Mouse (Mus musculus) hindbrain, embryonic 11.5 days (tissue): ENCODE measurements at regions not wholly inside any gene's neighbourhood (a gene's known extent, or its start where the extent isn't known, plus 50 kb on each side); places are given as distances from the start of the nearest gene placed in this dataset.

Experiments
- ATAC-seq: fragments of 200-750 bp; cut with Nextera tagmentation; 2 replicates; pipeline ENCODE4 v1.8.0; 2017; ENCODE audit warnings: mild to moderate bottlenecking, moderate TSS enrichment, moderate library complexity; ENCODE audit not compliant: low FRiP score
- DNase-seq: peaks from one replicate; pipeline ENCODE4 v3.0.0-alpha.2; 2015; ENCODE audit warnings: low spot score
- H3K27ac ChIP-seq: fragments of 300-500 bp; sonication (generic); 2 replicates; pipeline ENCODE4 v1.5.1; 2014; ENCODE audit warnings: mild to moderate bottlenecking, low read depth, low read length
- H3K27me3 ChIP-seq: fragments of 300-500 bp; sonication (generic); 2 replicates; pipeline ENCODE4 v1.6.1; 2014; ENCODE audit warnings: mild to moderate bottlenecking, low read length, moderate library complexity, mixed read lengths; ENCODE audit not compliant: control insufficient read depth, insufficient read depth
- H3K36me3 ChIP-seq: fragments of 300-500 bp; sonication (generic); 2 replicates; pipeline ENCODE4 v1.6.1; 2014; ENCODE audit warnings: mild to moderate bottlenecking, low read length, moderate library complexity, mixed read lengths; ENCODE audit not compliant: control insufficient read depth, insufficient read depth
- H3K4me1 ChIP-seq: fragments of 300-500 bp; sonication (generic); replicated peaks from 2 replicates; pipeline ENCODE4 v1.6.1; 2014; ENCODE audit warnings: low read length, mixed read lengths; ENCODE audit not compliant: control insufficient read depth, insufficient read depth
- H3K4me2 ChIP-seq: fragments of 300-500 bp; sonication (generic); replicated peaks from 2 replicates; pipeline ENCODE4 v1.6.1; 2014; ENCODE audit warnings: mild to moderate bottlenecking, low read depth, low read length
- H3K4me3 ChIP-seq: fragments of 300-500 bp; sonication (generic); 2 replicates; pipeline ENCODE4 v1.5.1; 2014; ENCODE audit warnings: low read depth, low read length
- H3K9ac ChIP-seq: fragments of 300-500 bp; sonication (generic); 2 replicates; pipeline ENCODE4 v1.6.1; 2014; ENCODE audit warnings: low read depth, low read length
- H3K9me3 ChIP-seq: fragments of 300-500 bp; sonication (generic); 2 replicates; pipeline ENCODE4 v1.6.1; 2016; ENCODE audit warnings: low read length; ENCODE audit not compliant: control insufficient read depth
- WGBS: fragments of 180-500 bp; shearing (Covaris S2); extraction: QIAGEN DNeasy Blood & Tissue Kit; methylation state at CpG from one replicate; pipeline ENCODE4 v1.1.7; 2014; 5-methylcytosine and 5-hydroxymethylcytosine counted together

- Histone ChIP-seq H3K27me3 (no peaks in the 10 kb centered on the region), H3K4me3 (no peak overlapping the region), H3K4me1 (no peaks in the 10 kb centered on the region), H3K9me3 (no peaks in the 10 kb centered on the region), H3K9ac (no peak overlapping the region), H3K36me3 (no peaks in the 10 kb centered on the region), H3K27ac (no peak overlapping the region), H3K4me2 (no peak overlapping the region)
- DNase-seq (no peak), ATAC-seq (no peak)
- WGBS, result 84% methylated on average over 4 of the region's 4 CpGs
Observed at GRCm38 (mm10) chr7:70821861-70822260, 455.3 kb upstream of the Nr2f2 start.

- Histone ChIP-seq H3K9me3 (no peaks in the 10 kb centered on the region), H3K27me3 (no peaks in the 10 kb centered on the region), H3K4me3 (no peak overlapping the region), H3K9ac (no peak overlapping the region), H3K27ac (no peak overlapping the region), H3K36me3 (no peaks in the 10 kb centered on the region), H3K4me2 (no peak overlapping the region), H3K4me1 (no peaks in the 10 kb centered on the region)
- WGBS, result 87% methylated on average over 6 of the region's 6 CpGs
- no peak for ATAC-seq
- DNase-seq, result no peak
Observed at GRCm38 (mm10) chr7:70817347-70817913, 450.9 kb upstream of the Nr2f2 start.

GRCm38 (mm10) chr7:70814391-70814790 lies 447.9 kb upstream of the Nr2f2 start:
- no peak overlapping the region for H3K4me2 ChIP-seq
- no peaks in the 10 kb centered on the region for H3K9me3 ChIP-seq
- 47% methylated on average over 3 of the region's 3 CpGs for WGBS
- no peak overlapping the region for H3K27ac ChIP-seq
- no peaks in the 10 kb centered on the region for H3K4me1 ChIP-seq
- ATAC-seq, result no peak
- H3K9ac ChIP-seq, result no peak overlapping the region
- DNase-seq, result peak; percentile 16
- H3K4me3 ChIP-seq, result no peak overlapping the region
- no peaks in the 10 kb centered on the region for H3K27me3 ChIP-seq
- no peaks in the 10 kb centered on the region for H3K36me3 ChIP-seq

- H3K27me3 ChIP-seq, result no peaks in the 10 kb centered on the region
- no peak overlapping the region for H3K27ac ChIP-seq
- WGBS, result 40% methylated on average over 5 of the region's 5 CpGs
- no peak overlapping the region for H3K4me3 ChIP-seq
- H3K4me2 ChIP-seq, result no peak overlapping the region
- no peaks in the 10 kb centered on the region for H3K36me3 ChIP-seq
- no peaks in the 10 kb centered on the region for H3K9me3 ChIP-seq
- H3K4me1 ChIP-seq, result no peaks in the 10 kb centered on the region
- ATAC-seq (no peak), DNase-seq (peak; percentile 20)
- H3K9ac ChIP-seq, result no peak overlapping the region
Observed at GRCm38 (mm10) chr7:70813101-70813500, 446.6 kb upstream of the Nr2f2 start.

GRCm38 (mm10) chr7:70810411-70811090 lies 444.0 kb upstream of the Nr2f2 start:
- no peaks in the 10 kb centered on the region for H3K9me3 ChIP-seq
- no peak for DNase-seq
- WGBS, result 78% methylated on average over 18 of the region's 18 CpGs

GRCm38 (mm10) chr7:70804281-70804680 lies 437.7 kb upstream of the Nr2f2 start:
- Histone ChIP-seq H3K4me1 (no peaks in the 10 kb centered on the region), H3K4me3 (no peak overlapping the region), H3K9ac (no peak overlapping the region), H3K36me3 (no peaks in the 10 kb centered on the region), H3K27ac (no peak overlapping the region), H3K9me3 (no peaks in the 10 kb centered on the region), H3K27me3 (no peaks in the 10 kb centered on the region), H3K4me2 (no peak overlapping the region)
- DNase-seq, result peak; percentile 23
- ATAC-seq, result no peak
- 59% methylated on average over 1 of the region's 1 CpGs for WGBS

More at GRCm38 (mm10) chr7:70810411-70811090, 444.0 kb upstream of the Nr2f2 start:
- Histone ChIP-seq H3K9ac (no peak overlapping the region), H3K27ac (no peak overlapping the region), H3K27me3 (no peaks in the 10 kb centered on the region), H3K36me3 (no peaks in the 10 kb centered on the region), H3K4me2 (no peak overlapping the region), H3K4me3 (no peak overlapping the region), H3K4me1 (no peaks in the 10 kb centered on the region)
- ATAC-seq, result no peak

- WGBS, result 78% methylated on average over 1 of the region's 1 CpGs
Observed at GRCm38 (mm10) chr7:70799976-70800375, 433.4 kb upstream of the Nr2f2 start.

GRCm38 (mm10) chr7:70799031-70799766 lies 432.7 kb upstream of the Nr2f2 start:
- WGBS, result 87% methylated on average over 6 of the region's 6 CpGs
- H3K9ac ChIP-seq, result no peak overlapping the region
- no peaks in the 10 kb centered on the region for H3K27me3 ChIP-seq
- H3K4me3 ChIP-seq, result no peak overlapping the region
- no peaks in the 10 kb centered on the region for H3K36me3 ChIP-seq
- no peak for DNase-seq
- H3K4me1 ChIP-seq, result no peaks in the 10 kb centered on the region
- no peak overlapping the region for H3K27ac ChIP-seq
- ATAC-seq, result no peak
- no peaks in the 10 kb centered on the region for H3K9me3 ChIP-seq
- H3K4me2 ChIP-seq, result no peak overlapping the region

More at GRCm38 (mm10) chr7:70799976-70800375, 433.4 kb upstream of the Nr2f2 start:
- no peaks in the 10 kb centered on the region for H3K36me3 ChIP-seq
- H3K27me3 ChIP-seq, result no peaks in the 10 kb centered on the region
- no peak overlapping the region for H3K27ac ChIP-seq
- no peaks in the 10 kb centered on the region for H3K9me3 ChIP-seq
- DNase-seq, result no peak
- no peaks in the 10 kb centered on the region for H3K4me1 ChIP-seq
- H3K9ac ChIP-seq, result no peak overlapping the region
- no peak for ATAC-seq
- H3K4me3 ChIP-seq, result no peak overlapping the region
- no peak overlapping the region for H3K4me2 ChIP-seq
